Mouse (Mus musculus) CD4-positive naive resting alpha-beta T cell, adult 76 days (primary cell): ENCODE measurements around the gene Tcte1. TPM values are rescaled to one million over a fixed set of nuclear protein-coding genes. Genes with fewer than 3 reads are reported as not detected.

ENCODE experiments used
- total RNA-seq: library from RNA; stranded (reverse); gene quantifications from one replicate; pipeline ENCODE4 v1.2.4, GENCODE M21; 2023

Tcte1 gene
- total RNA-seq: not detected

DNA sequence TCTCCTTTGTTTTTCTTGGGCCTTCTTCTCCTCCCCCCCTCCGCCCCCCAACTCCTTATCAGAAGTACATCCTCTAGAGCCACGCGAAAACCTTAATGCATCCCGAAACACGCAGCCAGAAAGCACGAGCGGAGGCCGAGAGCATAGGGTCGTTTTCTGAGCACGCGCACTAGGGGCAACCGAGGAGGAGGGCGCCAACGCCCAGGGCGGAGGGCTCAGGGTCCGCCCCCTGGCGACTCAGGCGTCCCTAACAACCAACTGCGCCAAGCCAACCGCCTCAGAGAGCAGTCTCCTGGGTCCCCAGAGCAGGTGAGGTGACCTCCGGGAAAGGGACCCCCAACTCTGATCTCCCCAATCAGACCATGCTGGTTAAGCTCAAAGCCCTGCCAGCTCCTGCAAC, at the start of gene Tcte1:
Tcte1 (plus strand) TSS at position 172 of the 400 bp plus-strand sequence.

DNA sequence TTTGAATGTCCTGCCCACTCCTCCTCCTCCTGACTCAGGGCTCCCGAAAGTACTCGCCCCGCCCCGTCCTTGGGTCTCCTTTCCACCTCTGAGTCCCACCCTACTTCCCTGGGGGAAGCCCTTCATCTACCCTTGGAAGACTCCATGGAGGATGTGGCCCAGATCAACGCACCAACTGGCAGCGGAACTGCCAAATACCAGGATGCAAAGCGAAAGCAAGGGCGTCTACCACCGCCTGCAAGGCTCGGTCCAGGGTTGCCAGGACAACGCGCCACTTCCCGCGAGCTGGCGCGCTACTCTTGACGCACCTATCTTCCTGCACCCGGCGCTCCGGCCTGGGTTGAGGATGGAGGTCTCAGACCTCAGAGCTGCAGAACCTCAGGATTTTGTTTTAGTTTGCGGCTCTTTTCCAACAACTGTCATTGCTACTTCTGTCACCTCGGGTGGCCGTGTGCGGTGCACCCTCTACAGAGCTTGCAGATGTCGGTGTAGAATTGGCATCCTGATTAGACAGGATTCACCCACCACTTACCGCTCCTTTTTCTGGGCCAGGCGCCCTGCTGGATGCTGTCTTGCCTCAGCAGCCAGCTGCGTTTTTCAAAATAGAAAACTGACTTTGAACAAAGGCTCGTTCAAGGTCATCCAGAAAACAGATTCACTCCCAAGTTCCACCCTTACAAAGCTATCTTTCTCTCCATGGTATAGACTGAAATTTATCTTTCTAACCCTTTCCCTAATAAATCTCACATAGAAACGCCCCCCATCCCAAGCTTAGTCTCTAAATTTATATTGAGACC, 48.4 kb upstream of the Tcte1 start, which contains the start of gene Spats1:
Spats1 (minus strand) TSS at position 747 of the 797 bp plus-strand sequence.

GRCm38 (mm10) chr17:45506700-45507189, 16.5 kb upstream of the Tcte1 start, which contains the start of gene Aars2:
Aars2 (plus strand) TSS chr17:45506841.

GRCm38 (mm10) chr17:45549617-45550181, 26.5 kb downstream of the Tcte1 start, which contains the start of gene Tmem151b:
Tmem151b (minus strand) TSS chr17:45549677.

DNA sequence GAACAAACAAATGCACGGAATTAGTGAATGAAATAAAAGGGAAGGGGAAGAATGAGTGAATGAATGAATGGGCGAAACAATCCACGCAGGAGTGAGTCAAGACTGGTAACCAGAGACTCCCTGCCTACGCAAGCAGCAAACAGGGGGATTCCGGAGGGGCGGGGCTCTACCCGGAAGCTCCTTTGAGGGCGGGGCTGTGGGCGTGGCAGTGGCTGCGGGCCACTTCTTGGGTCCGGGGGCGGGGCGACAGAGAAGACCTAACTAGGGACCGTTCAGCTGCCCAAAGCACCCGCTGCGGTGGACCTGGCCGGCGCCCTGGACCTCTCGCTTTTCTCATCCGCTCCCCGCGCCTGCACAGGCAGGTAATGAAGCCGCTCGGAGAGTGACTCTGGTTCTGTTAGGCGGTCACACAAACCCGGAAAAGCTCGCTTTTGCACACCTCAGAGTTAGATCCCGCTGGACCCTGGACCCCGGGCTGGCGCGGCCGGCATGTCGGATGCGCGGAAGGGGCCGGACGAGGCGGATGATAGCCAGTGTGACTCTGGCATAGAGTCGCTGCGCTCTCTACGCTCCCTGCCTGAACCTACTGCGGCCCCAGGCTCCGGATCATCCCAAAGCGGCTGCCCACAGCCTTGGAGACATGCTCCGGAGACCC, 32.3 kb downstream of the Tcte1 start, which contains the start of gene Nfkbie:
Nfkbie (plus strand) TSS at position 252 of the 655 bp plus-strand sequence.

GRCm38 (mm10) chr17:45563655-45564530, 40.7 kb downstream of the Tcte1 start, which contains the start of gene Slc35b2:
Slc35b2 (plus strand) TSS chr17:45563874.

GRCm38 (mm10) chr17:45573087-45573779, 50.0 kb downstream of the Tcte1 start, which contains the start of gene Hsp90ab1:
Hsp90ab1 (minus strand) TSS chr17:45573271.

Other genes with a start within 250 kb of the Tcte1 start
- gene Cdc5l, start 89.7 kb upstream of the Tcte1 start, total RNA-seq: 78.5 TPM
- gene Spats1, start 48.0 kb upstream of the Tcte1 start, total RNA-seq: not detected
- gene Aars2, start 16.6 kb upstream of the Tcte1 start, total RNA-seq: 20.7 TPM
- not detected for gene Tmem151b, start 26.2 kb downstream of the Tcte1 start, total RNA-seq
- gene Nfkbie, start 32.3 kb downstream of the Tcte1 start, total RNA-seq: 47.6 TPM
- gene Slc35b2, start 40.4 kb downstream of the Tcte1 start, total RNA-seq: 22.9 TPM
- gene Hsp90ab1, start 49.8 kb downstream of the Tcte1 start, total RNA-seq: 1,228 TPM
- 36.1 TPM for gene Slc29a1, start 76.2 kb downstream of the Tcte1 start, total RNA-seq
- gene Mymx, start 78.7 kb downstream of the Tcte1 start, total RNA-seq: not detected
- 2.8 TPM for gene Capn11, start 135.9 kb downstream of the Tcte1 start, total RNA-seq
- gene Mrpl14, start 162.9 kb downstream of the Tcte1 start, total RNA-seq: 12.5 TPM
- 41.6 TPM for gene Tmem63b, start 163.5 kb downstream of the Tcte1 start, total RNA-seq
- gene 1600014C23Rik, start 210.4 kb downstream of the Tcte1 start, total RNA-seq: not detected